Mouse (Mus musculus): Measurements from ENCODE around the gene Tom1. TPM values are rescaled to one million over a fixed set of nuclear protein-coding genes. Genes with fewer than 3 reads are reported as not detected.

Gene Tom1
- polyA plus RNA-seq, 1 experiment from 2014 or later: 30.1 TPM

DNA sequence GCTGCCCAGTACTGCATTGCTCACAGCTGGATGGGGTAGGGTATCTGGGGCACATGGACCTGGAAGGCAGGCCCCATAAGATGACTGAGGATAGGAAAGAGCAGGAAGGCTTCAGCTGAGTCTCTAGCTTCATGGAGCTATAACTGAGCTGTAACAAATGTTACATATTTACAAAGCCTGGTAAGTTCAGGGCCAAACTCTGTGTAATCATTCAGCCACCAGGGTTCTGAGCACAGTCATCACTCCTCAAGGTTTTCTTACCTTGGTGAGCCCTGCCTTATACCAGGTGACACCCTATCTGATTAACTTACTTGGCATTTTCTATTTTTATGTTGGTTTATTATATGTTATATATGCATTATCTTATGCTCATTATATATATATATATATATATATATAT is 53.6 kb downstream of the Tom1 start:
- Histone ChIP-seq H3K27me3 (ENCODE audit: control insufficient read depth, insufficient read depth, low read length) (no peaks in the 10 kb centered on the region), H3K4me1 (ENCODE audit: control insufficient read depth, insufficient read depth, low read length) (peaks cover 4% of the 10 kb centered on the region; the same call in 1 of the 2 replicates), H3K9ac (ENCODE audit: low read length) (no peak overlapping the region), H3K4me3 (ENCODE audit: low read depth, low read length) (no peak overlapping the region), H3K27ac (replicated peaks; ENCODE audit: low read depth, low read length) (no peak overlapping the region), H3K36me3 (ENCODE audit: control insufficient read depth, insufficient read depth, low read length) (no peaks in the 10 kb centered on the region), H3K4me2 (ENCODE audit: low read depth, severe bottlenecking) (no peak overlapping the region), H3K9me3 (ENCODE audit: control insufficient read depth, low read length) (no peaks in the 10 kb centered on the region)
- ATAC-seq (ENCODE audit: insufficient number of reproducible peaks, low FRiP score, low TSS enrichment, low read depth) (no peak), DNase-seq (ENCODE audit: low spot score) (no peak)

DNA sequence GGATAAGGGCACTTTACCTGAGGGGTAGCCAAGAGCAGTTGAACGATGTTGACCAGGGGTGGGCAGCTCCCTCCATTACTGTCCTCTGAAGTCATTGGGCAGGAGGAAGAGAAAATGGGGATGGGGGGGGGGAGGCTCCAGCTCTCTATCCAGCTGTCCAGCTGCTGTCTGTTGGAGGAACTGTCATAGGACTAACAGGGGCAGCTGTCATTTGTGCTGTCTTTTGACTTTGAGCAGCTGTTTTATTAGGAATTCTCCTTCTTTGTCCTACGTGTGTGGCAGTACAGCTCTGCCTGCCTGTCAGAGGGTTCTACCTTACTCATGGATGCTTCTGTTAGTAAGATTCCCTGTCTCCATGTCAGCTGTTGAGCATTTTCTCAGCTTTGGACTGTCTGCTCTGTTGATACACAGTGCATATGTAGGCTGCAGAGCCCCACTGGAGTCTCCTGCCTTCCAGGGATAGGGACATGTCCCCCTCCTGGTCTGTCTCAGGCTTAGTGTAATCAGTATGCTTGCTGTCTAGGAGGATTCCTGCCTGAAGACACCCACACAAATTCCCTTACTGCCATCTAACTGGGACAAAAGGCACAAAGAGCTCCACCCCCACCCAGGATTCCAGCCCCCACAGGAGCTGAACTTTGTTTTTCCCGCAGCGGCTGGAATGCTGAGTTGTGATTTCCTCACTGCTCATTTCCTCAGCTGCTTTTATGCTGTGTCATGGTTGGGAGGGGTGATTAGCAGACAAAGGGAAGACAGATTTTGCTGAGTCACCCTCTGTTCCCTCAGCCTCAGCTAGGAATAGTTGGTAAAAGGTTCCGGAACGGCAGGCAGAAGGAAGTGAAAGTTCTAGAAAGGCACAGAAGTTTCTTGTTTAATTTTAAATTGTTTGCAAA is 55.7 kb downstream of the Tom1 start:
- Histone ChIP-seq H3K36me3 (ENCODE audit: control insufficient read depth, insufficient read depth, low read length) (no peaks in the 10 kb centered on the region), H3K27ac (replicated peaks; ENCODE audit: low read depth, low read length) (no peak overlapping the region), H3K9me3 (ENCODE audit: control insufficient read depth, low read length) (no peaks in the 10 kb centered on the region), H3K4me2 (ENCODE audit: low read depth, severe bottlenecking) (no peak overlapping the region), H3K4me1 (ENCODE audit: control insufficient read depth, insufficient read depth, low read length) (peaks cover 4% of the 10 kb centered on the region; the same call in 1 of the 2 replicates), H3K4me3 (ENCODE audit: low read depth, low read length) (no peak overlapping the region), H3K9ac (ENCODE audit: low read length) (no peak overlapping the region), H3K27me3 (ENCODE audit: control insufficient read depth, insufficient read depth, low read length) (no peaks in the 10 kb centered on the region)
- peak; percentile 71 for DNase-seq (ENCODE audit: low spot score)
- 0 out of 2 replicates have a peak, but pooled peaks have one; percentile 14 for ATAC-seq (ENCODE audit: insufficient number of reproducible peaks, low FRiP score, low TSS enrichment, low read depth)
- 44% methylated on average over 6 of the region's 6 CpGs for whole genome bisulfite sequencing

DNA sequence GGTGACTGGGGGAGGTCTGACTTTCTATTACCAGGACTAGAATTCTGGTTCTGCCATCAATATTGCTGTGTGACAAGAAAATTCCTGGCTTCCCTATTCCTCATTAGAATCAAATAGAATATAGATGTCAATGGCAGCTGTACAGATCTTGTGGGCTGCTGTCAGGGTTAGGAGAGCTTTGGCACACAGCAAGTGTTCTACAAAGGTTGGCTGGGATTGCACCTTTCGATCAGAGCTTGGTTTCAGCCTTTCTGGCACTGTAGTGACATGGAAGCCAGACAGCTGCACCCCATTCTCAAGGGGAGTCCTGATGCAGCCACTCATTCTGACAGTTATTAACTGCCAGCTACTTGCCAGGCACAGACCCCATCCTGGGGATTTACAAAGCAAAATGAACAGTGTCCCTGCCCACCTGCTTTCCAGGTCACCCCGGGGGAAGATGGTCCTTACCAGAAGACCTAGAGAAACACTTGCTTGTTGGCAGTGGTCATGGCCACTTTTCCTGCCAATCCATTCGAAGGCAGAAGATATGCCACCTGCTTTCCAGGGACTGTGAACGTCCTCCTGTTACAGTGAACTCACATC is 57.4 kb downstream of the Tom1 start:
- Histone ChIP-seq H3K4me2 (ENCODE audit: low read depth, severe bottlenecking) (no peak overlapping the region), H3K27me3 (ENCODE audit: control insufficient read depth, insufficient read depth, low read length) (no peaks in the 10 kb centered on the region), H3K9ac (ENCODE audit: low read length) (no peak overlapping the region), H3K9me3 (ENCODE audit: control insufficient read depth, low read length) (no peaks in the 10 kb centered on the region), H3K4me3 (ENCODE audit: low read depth, low read length) (no peak overlapping the region), H3K27ac (replicated peaks; ENCODE audit: low read depth, low read length) (no peak overlapping the region), H3K36me3 (ENCODE audit: control insufficient read depth, insufficient read depth, low read length) (no peaks in the 10 kb centered on the region), H3K4me1 (ENCODE audit: control insufficient read depth, insufficient read depth, low read length) (peaks cover 4% of the 10 kb centered on the region; the same call in 1 of the 2 replicates)
- 82% methylated on average over 4 of the region's 4 CpGs for WGBS
- no peak for DNase-seq (ENCODE audit: low spot score)
- no peak for ATAC-seq (ENCODE audit: insufficient number of reproducible peaks, low FRiP score, low TSS enrichment, low read depth)

DNA sequence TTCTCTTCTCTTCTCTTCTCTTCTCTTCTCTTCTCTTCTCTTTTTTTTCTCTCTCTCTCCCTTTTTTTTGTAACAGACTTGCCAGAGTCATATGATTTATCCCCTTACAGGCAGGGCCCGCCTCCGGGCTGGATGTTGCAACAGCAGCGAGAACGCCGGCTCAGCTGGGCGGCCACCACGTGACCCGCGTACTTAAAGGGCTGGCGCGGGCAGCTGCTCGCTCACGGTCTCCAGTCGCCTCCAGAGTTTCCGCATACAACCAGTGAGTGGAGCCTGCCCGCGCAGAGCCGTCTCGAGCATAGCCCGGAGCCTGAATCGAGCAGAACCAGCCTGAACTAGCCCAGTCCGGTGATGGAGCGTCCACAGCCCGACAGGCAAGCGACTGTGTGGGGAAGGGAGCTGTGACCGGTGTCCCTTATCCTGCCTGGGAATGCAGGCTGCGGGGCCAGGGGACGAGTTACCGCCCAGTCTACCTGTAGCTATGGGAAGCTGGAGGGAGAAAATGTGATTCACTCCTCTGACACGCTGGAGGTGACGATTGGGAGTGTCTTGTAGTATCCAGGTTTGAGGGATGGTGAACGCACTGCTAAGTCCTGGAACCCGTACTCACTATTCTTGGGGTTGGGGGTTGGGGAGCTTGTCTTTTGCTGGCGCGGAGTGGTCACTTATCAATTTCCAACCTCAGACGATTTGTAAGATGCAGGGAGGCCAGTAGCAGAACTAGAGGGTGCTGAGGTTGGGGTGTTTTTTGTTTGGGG is 60.1 kb downstream of the Tom1 start, which contains the start of gene Hmox1:
TSS of gene Hmox1 (plus strand) at position 223 of the 758 bp plus-strand sequence.
- Histone ChIP-seq H3K27me3 (ENCODE audit: control insufficient read depth, insufficient read depth, low read length) (no peaks in the 10 kb centered on the region), H3K9me3 (ENCODE audit: control insufficient read depth, low read length) (no peaks in the 10 kb centered on the region), H3K9ac (ENCODE audit: low read length) (peak within 1 kb of the TSS; percentile 74), H3K4me3 (ENCODE audit: low read depth, low read length) (peak within 1 kb of the TSS; percentile 59), H3K27ac (replicated peaks; ENCODE audit: low read depth, low read length) (no peak within 1 kb of the TSS), H3K4me1 (ENCODE audit: control insufficient read depth, insufficient read depth, low read length) (peaks cover 4% of the 10 kb centered on the region; the same call in 1 of the 2 replicates), H3K4me2 (ENCODE audit: low read depth, severe bottlenecking) (peak within 1 kb of the TSS; percentile 80), H3K36me3 (ENCODE audit: control insufficient read depth, insufficient read depth, low read length) (0 out of 2 replicates have a peak, but pooled peaks cover 3% of the 10 kb centered on the region)
- DNase-seq (ENCODE audit: low spot score) (peak; percentile 93), ATAC-seq (ENCODE audit: insufficient number of reproducible peaks, low FRiP score, low TSS enrichment, low read depth) (peak; percentile 90)
- under 1% methylated on average over 36 of the region's 36 CpGs for WGBS

DNA sequence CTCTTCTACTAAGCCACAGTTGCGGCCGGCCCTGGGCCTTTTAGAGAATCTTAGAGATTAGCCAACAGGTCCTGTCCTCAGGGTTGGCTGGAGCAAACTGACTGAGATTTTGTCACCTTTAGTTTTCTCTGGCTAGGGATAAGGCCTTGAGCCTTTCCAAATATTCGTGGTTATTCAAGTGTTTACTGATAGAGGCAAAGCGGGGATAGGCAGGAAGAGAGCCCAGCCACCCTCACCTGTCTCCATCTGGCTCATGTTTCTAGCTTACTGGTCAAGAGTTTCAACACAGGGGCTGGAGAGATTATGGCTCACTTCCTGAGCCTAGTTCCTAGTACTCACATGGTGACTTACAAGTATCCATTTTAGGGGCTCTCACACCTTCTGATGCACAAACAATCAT is 69.5 kb downstream of the Tom1 start:
- 87% methylated on average over 4 of the region's 4 CpGs for WGBS
- Histone ChIP-seq H3K4me1 (ENCODE audit: control insufficient read depth, insufficient read depth, low read length) (no peaks in the 10 kb centered on the region), H3K36me3 (ENCODE audit: control insufficient read depth, insufficient read depth, low read length) (no peaks in the 10 kb centered on the region), H3K4me2 (ENCODE audit: low read depth, severe bottlenecking) (no peak overlapping the region), H3K27me3 (ENCODE audit: control insufficient read depth, insufficient read depth, low read length) (no peaks in the 10 kb centered on the region), H3K27ac (replicated peaks; ENCODE audit: low read depth, low read length) (no peak overlapping the region), H3K4me3 (ENCODE audit: low read depth, low read length) (no peak overlapping the region), H3K9ac (ENCODE audit: low read length) (no peak overlapping the region), H3K9me3 (ENCODE audit: control insufficient read depth, low read length) (no peaks in the 10 kb centered on the region)
- DNase-seq (ENCODE audit: low spot score) (no peak), ATAC-seq (ENCODE audit: insufficient number of reproducible peaks, low FRiP score, low TSS enrichment, low read depth) (no peak)

DNA sequence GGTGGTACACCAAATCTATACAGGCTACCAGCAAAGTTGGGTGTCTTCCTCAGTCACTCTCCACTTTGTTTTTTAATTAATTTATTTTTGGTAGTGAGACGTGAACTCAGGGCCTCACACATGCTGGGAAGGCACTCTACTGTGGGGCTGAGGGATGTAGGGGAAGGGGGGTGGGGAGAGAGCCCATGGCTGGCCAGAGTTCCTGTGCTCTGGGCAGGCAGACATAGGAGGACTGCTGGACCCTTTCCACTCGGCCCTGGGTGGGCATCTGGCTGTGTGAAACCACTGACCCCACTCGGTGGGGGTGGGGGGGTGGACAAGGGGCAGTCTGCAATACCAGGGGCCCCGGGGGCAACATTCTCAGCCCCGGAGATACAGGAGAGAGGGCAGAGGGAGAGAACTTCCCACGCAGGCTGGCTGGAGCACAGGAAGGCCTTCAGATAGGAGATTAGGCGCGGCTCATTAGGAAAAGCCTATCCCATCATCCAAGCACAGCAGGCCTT is 69.9 kb downstream of the Tom1 start:
- H3K4me2 ChIP-seq (ENCODE audit: low read depth, severe bottlenecking): no peak overlapping the region
- DNase-seq (ENCODE audit: low spot score): no peak
- 58% methylated on average over 8 of the region's 8 CpGs for WGBS

DNA sequence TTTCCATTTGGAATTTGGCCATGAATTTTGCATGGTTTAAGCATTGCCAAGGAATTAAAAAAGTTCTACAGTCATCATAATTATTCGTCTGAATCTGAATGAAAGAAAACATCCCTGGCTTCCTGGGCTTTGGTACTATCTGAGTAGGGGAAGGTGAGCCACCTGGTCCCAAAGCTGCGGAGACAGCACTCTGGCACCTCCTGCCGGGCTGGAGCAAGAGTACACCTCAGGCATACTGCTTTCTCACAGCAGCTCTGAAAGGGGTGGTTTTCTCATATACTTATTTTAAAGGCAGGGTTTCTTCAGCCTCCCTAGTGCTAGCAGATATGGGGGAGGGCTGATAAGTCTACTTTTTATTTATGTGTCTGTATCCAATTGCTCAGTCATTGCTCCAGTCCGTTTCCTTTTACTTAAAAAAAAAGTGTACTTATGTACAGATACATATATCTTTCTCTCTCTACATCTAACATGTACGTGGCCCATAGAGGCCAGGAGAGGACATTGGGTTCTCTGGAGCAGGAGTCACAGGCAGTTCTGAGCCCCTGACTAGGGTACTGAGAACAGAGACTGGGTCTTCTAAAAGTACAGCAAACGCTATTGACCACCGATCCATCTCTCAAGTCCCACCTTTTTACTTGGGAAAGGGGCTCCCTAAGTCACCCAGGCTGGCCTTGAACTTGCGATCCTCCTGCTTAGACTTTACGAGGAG is 75.2 kb downstream of the Tom1 start:
- peaks cover 16% of the 10 kb centered on the region for H3K36me3 ChIP-seq (ENCODE audit: control insufficient read depth, insufficient read depth, low read length)
- peak overlapping the region; percentile 93 for H3K4me3 ChIP-seq (ENCODE audit: low read depth, low read length)
- peak overlapping the region; percentile 93 for H3K9ac ChIP-seq (ENCODE audit: low read length)
- H3K27ac ChIP-seq (replicated peaks; ENCODE audit: low read depth, low read length): peak overlapping the region; percentile 78; the same call in 1 of the 2 replicates
- H3K9me3 ChIP-seq (ENCODE audit: control insufficient read depth, low read length): no peaks in the 10 kb centered on the region
- peak overlapping the region; percentile 48 for H3K4me2 ChIP-seq (ENCODE audit: low read depth, severe bottlenecking)
- peak; percentile 75 for ATAC-seq (ENCODE audit: insufficient number of reproducible peaks, low FRiP score, low TSS enrichment, low read depth)
- H3K27me3 ChIP-seq (ENCODE audit: control insufficient read depth, insufficient read depth, low read length): no peaks in the 10 kb centered on the region
- WGBS: under 1% methylated on average over 9 of the region's 9 CpGs
- peaks cover 4% of the 10 kb centered on the region; the same call in 1 of the 2 replicates for H3K4me1 ChIP-seq (ENCODE audit: control insufficient read depth, insufficient read depth, low read length)
- peak; percentile 86 for DNase-seq (ENCODE audit: low spot score)

More for the DNA sequence above, 69.9 kb downstream of the Tom1 start:
- Histone ChIP-seq H3K9ac (ENCODE audit: low read length) (no peak overlapping the region), H3K27ac (replicated peaks; ENCODE audit: low read depth, low read length) (no peak overlapping the region), H3K4me1 (ENCODE audit: control insufficient read depth, insufficient read depth, low read length) (no peaks in the 10 kb centered on the region), H3K27me3 (ENCODE audit: control insufficient read depth, insufficient read depth, low read length) (no peaks in the 10 kb centered on the region), H3K9me3 (ENCODE audit: control insufficient read depth, low read length) (no peaks in the 10 kb centered on the region), H3K36me3 (ENCODE audit: control insufficient read depth, insufficient read depth, low read length) (no peaks in the 10 kb centered on the region), H3K4me3 (ENCODE audit: low read depth, low read length) (no peak overlapping the region)
- no peak for ATAC-seq (ENCODE audit: insufficient number of reproducible peaks, low FRiP score, low TSS enrichment, low read depth)
